Mouse (Mus musculus): ENCODE measurements around the gene Nmnat1. TPM values are rescaled to one million over a fixed set of nuclear protein-coding genes. Genes with fewer than 3 reads are reported as not detected.
"Not testable (repeated sequence)": the region's sequence is repeated elsewhere in the genome, so short reads cannot be mapped to it uniquely, and the experiment has no call there.

Gene Nmnat1
- polyA plus RNA-seq, 1 experiment = 20.2 TPM

- Histone ChIP-seq H3K4me1 (ENCODE audit: control insufficient read depth, insufficient read depth, insufficient read length, low read length) (peaks cover 2% of the 10 kb centered on the region; the same call in 1 of the 2 replicates), H3K4me3 (ENCODE audit: insufficient read depth, low read depth, low read length) (no peak overlapping the region), H3K27ac (replicated peaks; ENCODE audit: low read depth, low read length) (0 out of 2 replicates have a peak overlapping the region, but pooled peaks have one; percentile 4)
Observed at GRCm38 (mm10) chr4:149442436-149442835, 42.6 kb downstream of the Nmnat1 start.

GRCm38 (mm10) chr4:149440576-149440975 lies 44.4 kb downstream of the Nmnat1 start:
- no peak overlapping the region for H3K27ac ChIP-seq (replicated peaks; ENCODE audit: low read depth, low read length)
- no peak overlapping the region for H3K4me3 ChIP-seq (ENCODE audit: insufficient read depth, low read depth, low read length)
- H3K4me1 ChIP-seq (ENCODE audit: control insufficient read depth, insufficient read depth, insufficient read length, low read length) = peaks cover 2% of the 10 kb centered on the region; the same call in 1 of the 2 replicates

- not testable (repeated sequence) for H3K4me1 ChIP-seq (ENCODE audit: control insufficient read depth, insufficient read depth, insufficient read length, low read length); H3K27ac ChIP-seq (replicated peaks; ENCODE audit: low read depth, low read length); H3K4me3 ChIP-seq (ENCODE audit: insufficient read depth, low read depth, low read length)
Observed at GRCm38 (mm10) chr4:149431887-149432286, 53.1 kb downstream of the Nmnat1 start.

- H3K4me1 ChIP-seq (ENCODE audit: control insufficient read depth, insufficient read depth, insufficient read length, low read length) = no peaks in the 10 kb centered on the region
- H3K4me3 ChIP-seq (ENCODE audit: insufficient read depth, low read depth, low read length) = no peak overlapping the region
- H3K27ac ChIP-seq (replicated peaks; ENCODE audit: low read depth, low read length) = no peak overlapping the region
Observed at GRCm38 (mm10) chr4:149429592-149429991, 55.4 kb downstream of the Nmnat1 start.

GRCm38 (mm10) chr4:149426325-149427199 lies 58.4 kb downstream of the Nmnat1 start, which contains the start of gene Ube4b:
Gene Ube4b, minus strand, starts transcription at chr4:149426749.
- H3K4me3 ChIP-seq (ENCODE audit: insufficient read depth, low read depth, low read length) = peak within 1 kb of the TSS; percentile 91
- peaks cover 3% of the 10 kb centered on the region; the same call in 1 of the 2 replicates for H3K4me1 ChIP-seq (ENCODE audit: control insufficient read depth, insufficient read depth, insufficient read length, low read length)
- H3K27ac ChIP-seq (replicated peaks; ENCODE audit: low read depth, low read length) = peak within 1 kb of the TSS; percentile 77

GRCm38 (mm10) chr4:149425801-149426292 lies 59.2 kb downstream of the Nmnat1 start:
- Histone ChIP-seq H3K4me1 (ENCODE audit: control insufficient read depth, insufficient read depth, insufficient read length, low read length) (peaks cover 3% of the 10 kb centered on the region; the same call in 1 of the 2 replicates), H3K27ac (replicated peaks; ENCODE audit: low read depth, low read length) (peak overlapping the region; percentile 77), H3K4me3 (ENCODE audit: insufficient read depth, low read depth, low read length) (peak overlapping the region; percentile 91)

GRCm38 (mm10) chr4:149424755-149425154 lies 60.2 kb downstream of the Nmnat1 start:
- Histone ChIP-seq H3K4me1 (ENCODE audit: control insufficient read depth, insufficient read depth, insufficient read length, low read length) (peaks cover 3% of the 10 kb centered on the region; the same call in 1 of the 2 replicates), H3K27ac (replicated peaks; ENCODE audit: low read depth, low read length) (peak overlapping the region; percentile 71; the same call in 1 of the 2 replicates), H3K4me3 (ENCODE audit: insufficient read depth, low read depth, low read length) (peak overlapping the region; percentile 91)

- Histone ChIP-seq H3K4me1 (ENCODE audit: control insufficient read depth, insufficient read depth, insufficient read length, low read length) (peaks cover 33% of the 10 kb centered on the region), H3K27ac (replicated peaks; ENCODE audit: low read depth, low read length) (peak overlapping the region; percentile 39), H3K4me3 (ENCODE audit: insufficient read depth, low read depth, low read length) (no peak overlapping the region)
Observed at GRCm38 (mm10) chr4:149417854-149418365, 67.1 kb downstream of the Nmnat1 start.

Other genes with a start within 250 kb of the Nmnat1 start
- 59.4 and 63.5 TPM in 2 replicates for gene Kif1b, start 177.5 kb downstream of the Nmnat1 start, polyA plus RNA-seq (2012; ENCODE audit: insufficient read depth, insufficient read length, missing spikeins)
- 28.4 and 29.3 TPM in 2 replicates for gene Ube4b, start 58.5 kb downstream of the Nmnat1 start, polyA plus RNA-seq (2012; ENCODE audit: insufficient read depth, insufficient read length, missing spikeins)
- 19.5 and 31.5 TPM in 2 replicates for gene Rbp7, start 30.2 kb downstream of the Nmnat1 start, polyA plus RNA-seq (2012; ENCODE audit: insufficient read depth, insufficient read length, missing spikeins)
- not detected in 2 replicates for gene Tmem274, start 7.8 kb downstream of the Nmnat1 start, polyA plus RNA-seq (2012; ENCODE audit: insufficient read depth, insufficient read length, missing spikeins)
- 40.2 and 40.9 TPM in 2 replicates for gene Lzic, start within 50 bp of the Nmnat1 start, polyA plus RNA-seq (2012; ENCODE audit: insufficient read depth, insufficient read length, missing spikeins)
- 10.6 and 13.6 TPM in 2 replicates for gene Ctnnbip1, start 33.0 kb upstream of the Nmnat1 start, polyA plus RNA-seq (2012; ENCODE audit: insufficient read depth, insufficient read length, missing spikeins)
- 15.4 and 16.9 TPM in 2 replicates for gene Clstn1, start 101.3 kb upstream of the Nmnat1 start, polyA plus RNA-seq (2012; ENCODE audit: insufficient read depth, insufficient read length, missing spikeins)
- gene Pik3cd, start 217.4 kb upstream of the Nmnat1 start, polyA plus RNA-seq (2012; ENCODE audit: insufficient read depth, insufficient read length, missing spikeins) = 0.96 and 1.6 TPM in 2 replicates